Mouse (Mus musculus) layer of hippocampus, postnatal 14 days (tissue): Measurements from ENCODE around the gene Sertad1. TPM values are rescaled to one million over a fixed set of nuclear protein-coding genes. Genes with fewer than 3 reads are reported as not detected.

Experiments used
- DNase-seq, 2 experiments: peaks; one replicate each; pipeline ENCODE4 v3.0.0; 2021 to 2022; ENCODE audit warnings: low spot score in 2 of 2, mixed read lengths in 1 of 2
- total RNA-seq, 2 experiments: library from RNA; stranded (reverse); gene quantifications; 2 replicates each; pipeline ENCODE4 v1.2.3; 2021

Sertad1 gene
- total RNA-seq, 2 experiments from 2014 or later: 6.1 to 6.9 TPM

DNA sequence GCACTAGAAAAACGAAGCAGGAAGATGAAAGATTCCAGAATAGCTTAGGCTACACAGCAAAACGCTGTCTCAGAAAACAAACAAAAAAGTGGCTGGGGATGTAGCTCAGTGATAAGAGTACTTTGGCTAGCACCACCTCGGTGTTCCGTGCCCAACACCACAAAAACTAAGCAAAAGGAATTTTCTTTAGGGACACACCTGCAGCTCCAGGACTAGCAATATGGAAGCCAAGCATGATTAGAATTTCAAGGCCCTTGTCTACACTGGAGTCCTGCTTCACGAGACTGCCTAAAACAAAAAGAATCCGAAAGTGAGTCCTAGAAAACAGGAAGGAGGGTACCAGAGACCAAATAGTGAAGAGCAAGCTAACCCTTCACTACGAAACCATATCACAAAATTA, 14.1 kb upstream of the Sertad1 start:
- DNase-seq: no peak

DNA sequence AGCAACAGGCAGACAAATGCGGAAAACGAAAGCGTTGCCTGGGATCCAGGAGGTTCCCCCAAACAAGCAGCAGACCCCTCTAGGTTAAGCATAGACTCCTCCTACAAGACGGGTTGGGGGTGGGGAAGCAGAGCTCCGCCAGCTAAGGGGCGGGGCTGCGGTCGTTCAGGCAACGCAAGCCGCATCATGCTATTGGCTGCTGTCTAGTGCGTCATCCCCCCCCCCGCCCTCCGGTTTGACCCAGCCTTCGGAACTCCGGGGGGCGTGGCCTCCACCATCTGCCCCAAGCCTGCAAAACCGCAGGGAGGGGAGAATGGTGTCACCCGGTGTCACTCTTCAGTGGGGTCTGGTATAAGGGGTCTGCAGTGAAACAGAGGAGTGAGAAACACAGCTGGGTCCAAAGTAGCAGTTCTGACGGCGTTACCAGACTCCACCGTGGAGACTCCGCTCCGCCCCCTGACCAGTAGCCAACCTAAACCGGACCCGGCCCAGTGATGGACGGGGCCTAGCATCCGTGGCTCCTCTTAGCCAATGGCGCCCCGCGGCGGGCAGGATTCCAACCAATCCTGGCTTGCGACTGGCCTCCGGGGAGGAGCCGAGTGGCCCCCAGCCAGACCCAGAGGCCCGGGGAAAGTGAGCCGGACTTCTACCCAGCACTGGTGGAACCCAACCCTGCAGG, 13.4 kb upstream of the Sertad1 start, which contains the start of gene Sertad3:
TSS of gene Sertad3 (plus strand) at position 613 of the 679 bp plus-strand sequence.
- peak; percentile 99 for DNase-seq

DNA sequence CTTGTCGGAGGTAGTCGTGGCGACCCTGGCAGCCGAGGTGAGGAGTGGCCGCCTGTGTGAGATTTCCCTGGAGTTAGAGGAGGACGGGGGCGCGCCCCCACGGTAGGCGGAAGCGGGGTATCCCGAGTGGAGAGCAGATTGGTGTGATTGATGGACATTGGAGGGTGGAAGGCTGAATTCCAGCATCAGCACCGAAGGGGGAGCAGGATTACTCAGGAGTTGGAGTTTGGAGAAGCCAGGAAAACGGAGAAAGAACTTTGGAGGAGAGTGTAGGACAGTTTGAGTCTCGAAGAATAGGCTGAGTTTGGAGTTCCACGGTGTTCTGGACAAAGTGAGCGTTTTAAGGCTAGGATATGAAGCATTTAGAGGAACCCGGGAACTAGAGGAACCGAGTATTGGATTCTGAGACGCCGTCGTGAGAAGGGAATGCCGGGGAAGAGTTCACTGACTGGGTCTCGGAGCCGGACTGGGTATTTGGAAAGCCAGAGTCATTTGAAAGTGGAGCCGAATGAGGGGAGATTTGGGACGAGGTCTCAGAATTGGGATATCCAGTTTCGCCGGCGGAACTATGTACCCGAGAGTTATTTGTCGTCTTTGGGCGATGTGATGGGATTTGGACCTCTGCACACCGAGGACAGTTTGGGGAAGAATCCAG, 12.7 kb upstream of the Sertad1 start:
- no peak for DNase-seq

DNA sequence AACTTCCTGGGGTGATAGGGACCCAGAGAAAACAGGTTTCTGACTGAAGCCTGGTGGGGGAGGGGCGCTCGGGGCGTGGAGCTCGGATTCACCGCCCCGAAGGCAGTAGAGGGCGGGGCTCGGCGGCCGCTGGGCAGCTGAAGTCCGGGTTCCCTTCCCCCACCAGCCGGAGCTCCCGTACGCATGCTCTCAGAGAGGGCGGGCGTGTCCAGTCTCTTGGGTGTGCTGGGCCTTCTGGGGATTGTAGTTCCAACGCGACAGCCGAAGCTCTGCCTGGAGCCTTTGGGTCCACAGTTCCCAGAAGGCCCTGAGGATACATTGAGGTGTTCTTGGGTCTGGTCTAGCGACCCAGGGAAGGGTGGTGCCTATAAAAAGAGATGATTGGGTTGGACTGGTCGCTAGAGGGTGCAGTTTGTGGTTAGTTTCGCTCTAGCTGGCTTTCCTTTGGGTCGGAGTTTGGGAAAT, 12.2 kb upstream of the Sertad1 start:
- DNase-seq: peak; percentile 92 to 96

DNA sequence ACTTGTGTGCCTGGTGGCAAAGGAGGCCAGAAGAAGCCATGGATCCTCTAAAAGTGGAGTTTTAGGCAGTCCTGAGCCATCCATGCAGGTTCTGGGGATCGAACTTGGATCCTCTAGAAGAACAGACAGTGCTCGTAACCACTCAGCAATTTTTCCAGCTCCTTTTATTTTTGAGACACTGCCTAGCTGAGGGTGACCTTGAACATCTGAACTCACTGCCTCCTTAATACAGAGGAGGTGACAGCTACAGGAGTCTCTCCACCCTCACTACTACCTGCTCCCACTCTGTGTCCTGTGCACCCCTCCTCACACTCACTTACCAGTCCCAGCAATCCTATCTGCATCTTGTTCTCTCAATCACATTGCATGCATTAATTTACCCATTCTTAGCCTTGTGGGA, 11.1 kb upstream of the Sertad1 start:
- DNase-seq: no peak

DNA sequence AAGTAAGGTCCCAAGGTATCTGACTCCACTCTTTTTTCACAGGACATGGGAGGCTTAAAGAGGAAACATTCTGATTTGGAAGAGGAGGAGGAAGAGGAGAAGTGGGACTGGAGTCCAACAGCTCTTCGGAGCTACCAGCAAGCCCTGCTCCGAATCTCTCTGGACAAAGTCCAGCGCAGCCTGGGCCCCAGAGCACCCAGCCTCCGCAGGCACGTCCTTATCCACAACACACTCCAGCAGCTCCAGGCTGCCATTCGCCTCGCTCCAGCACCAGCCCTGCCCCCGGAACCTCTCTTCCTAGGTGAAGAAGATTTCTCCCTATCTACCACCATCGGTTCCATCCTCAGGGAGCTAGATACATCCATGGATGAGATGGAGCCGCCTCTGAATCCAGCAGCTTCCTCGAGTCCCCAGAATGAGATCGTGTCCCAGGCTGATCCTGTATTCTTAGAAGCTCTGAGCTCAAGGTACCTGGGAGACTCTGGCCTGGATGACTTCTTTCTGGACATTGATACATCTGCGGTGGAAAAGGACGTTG, 10.5 kb upstream of the Sertad1 start:
- DNase-seq: no peak

DNA sequence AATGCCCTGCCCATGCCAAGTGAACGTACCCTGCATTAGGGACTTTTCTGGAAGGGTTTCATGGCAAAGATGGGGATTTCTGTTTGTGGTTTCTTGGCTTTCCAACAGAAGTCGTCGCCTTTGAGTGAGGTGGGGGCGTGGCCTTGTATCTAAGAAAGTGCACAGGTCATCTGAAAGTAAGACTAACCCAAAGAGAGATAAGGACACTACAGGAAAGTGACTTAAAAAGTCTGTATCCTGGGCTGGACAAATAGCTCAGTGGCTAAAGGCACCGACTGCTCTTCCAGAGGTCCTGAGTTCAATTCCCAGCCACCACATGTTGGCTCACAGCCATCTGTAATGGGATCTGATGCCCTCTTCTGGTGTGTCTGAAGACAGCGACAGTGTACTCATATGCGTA, 8.1 kb upstream of the Sertad1 start:
- no peak for DNase-seq

DNA sequence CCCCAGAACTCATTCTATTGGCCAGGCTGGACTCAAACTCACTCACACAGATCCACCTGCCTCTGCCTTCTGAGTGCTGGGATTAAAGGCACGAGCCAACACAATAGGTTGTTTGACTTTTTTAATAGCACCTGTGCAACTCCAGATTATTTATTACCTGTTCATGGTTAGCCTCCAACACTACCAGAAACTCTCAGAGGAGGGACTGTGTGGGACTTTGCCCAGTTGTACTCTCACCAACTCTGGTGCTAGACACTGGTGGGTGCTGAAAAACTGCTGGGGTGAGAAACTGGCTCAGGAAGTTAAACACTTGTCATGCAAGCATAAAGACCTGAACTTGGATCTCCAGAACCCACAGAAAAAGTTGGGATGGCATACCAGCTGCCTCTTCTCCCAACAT, 7.0 kb upstream of the Sertad1 start:
- no peak for DNase-seq

DNA sequence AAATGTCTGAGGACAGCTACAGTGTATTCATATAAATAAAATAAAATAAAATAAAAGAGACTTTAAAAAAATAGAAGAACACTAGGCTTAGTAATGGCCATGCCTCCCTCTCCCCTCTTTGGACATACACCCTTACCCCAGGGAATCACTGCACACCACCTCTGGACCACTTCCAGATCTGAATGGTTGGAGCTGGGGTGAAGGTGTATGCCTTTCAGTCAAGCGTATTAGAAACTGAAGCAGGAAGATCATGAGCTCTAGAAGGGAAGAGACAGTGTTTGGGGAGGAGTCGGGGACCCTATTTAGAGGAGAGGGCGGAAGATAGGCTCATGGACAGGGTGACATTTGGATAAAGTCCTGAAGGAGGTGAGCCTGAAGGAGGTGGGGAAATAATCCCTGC, 6.2 kb upstream of the Sertad1 start:
- no peak for DNase-seq

DNA sequence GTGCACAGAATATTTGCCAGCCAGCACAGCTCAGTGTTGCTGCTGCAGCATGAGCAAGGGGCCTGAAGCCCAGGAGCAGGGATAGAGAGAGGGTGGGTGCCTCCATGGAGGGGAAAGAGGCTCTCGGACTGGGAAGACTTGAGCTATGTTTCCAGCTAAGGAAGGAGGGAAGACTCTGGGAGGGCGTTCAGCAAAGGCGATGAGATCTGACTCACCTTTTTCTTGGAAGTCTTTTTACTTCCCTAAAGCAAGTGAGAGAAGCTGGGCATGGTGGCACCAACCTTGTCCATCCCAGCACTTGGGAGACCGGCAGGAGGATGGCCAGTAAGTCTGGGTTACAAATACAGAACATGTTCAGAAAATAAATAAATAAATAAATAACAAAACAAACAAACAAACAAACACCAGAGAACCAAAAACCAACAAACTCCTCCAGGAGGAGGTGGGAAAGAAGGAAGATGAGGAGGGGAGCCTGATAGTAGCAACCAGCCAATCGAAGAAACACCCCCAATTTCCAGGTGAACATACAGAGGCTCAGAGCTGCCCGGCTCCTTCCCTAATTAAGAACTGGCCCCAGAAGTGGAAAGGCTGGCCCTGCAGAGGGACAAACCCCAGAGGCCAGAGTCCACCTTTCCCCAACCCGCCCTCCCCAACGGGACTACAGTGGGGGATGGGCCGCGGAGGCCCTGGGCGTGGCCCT, 5.6 kb upstream of the Sertad1 start:
- DNase-seq: no peak

DNA sequence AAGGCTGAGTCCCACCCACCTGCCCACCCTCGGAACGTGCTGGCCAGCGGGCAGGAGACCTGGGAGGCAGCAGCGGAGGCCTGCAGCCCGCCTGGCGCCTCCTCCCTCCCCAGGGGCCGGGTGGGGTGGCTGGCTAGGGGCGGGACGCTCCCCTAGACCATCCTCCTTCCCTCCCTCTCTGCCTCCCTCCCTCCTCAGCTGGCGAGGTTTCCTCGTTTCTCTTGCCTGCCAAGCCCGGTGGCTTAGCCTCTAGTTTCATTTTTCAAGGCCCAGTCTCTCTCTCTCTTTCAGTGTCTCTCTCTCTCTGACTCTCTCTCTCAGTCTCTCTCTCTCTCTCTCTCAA, 5.1 kb upstream of the Sertad1 start:
- DNase-seq: peak; percentile 36 to 71

DNA sequence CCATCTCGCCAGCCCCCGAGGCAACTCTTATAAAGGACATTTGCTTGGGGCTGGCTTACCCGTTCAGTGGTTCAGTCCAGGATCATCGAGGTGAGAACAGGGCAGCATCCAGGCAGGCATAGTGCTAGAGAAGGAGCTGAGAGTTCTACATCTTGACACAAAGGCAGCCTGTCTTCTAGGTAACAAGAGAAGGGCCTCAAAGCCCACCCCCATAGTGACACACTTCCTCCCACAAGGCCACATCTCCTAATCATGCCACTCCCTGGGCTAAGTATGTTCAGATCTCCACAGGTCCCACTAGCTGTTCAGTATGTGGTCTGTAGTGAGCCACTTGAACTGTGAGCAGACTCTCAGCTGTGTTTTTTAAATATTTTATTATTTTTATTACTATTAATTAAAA, 2.9 kb upstream of the Sertad1 start:
- DNase-seq: no peak

DNA sequence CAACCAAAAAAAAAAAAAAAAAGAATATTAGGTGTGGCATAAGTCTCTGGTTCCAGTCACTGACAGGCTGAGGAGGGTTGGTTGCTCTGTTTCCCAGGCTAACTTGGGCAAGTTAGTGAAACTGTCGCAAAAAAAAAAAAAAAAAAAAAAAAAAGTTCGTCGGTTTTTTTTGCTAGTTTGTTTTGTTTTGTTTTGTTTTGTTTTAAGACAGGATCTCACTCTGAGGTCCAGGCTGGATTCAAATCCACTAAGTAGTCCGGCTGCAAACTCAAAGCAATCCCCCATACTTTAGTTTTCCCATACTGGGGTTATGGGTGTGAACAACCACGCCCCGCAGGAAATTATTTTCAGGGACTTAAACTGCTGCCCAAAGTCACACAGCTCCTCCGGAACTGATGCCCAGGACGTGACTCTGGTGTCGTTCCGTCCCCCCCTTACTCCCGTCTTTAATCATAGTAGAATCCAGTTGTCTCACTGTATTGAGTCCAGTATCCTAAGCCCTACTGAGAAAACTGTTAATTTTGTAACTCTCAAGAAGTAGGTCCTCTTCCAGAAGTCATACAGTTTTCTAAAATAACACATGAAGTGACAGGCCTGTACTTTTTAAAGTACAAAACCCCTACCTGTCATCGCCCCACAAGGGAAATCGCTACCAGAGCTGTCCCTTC, 474 bp upstream of the Sertad1 start:
- no peak for DNase-seq

DNA sequence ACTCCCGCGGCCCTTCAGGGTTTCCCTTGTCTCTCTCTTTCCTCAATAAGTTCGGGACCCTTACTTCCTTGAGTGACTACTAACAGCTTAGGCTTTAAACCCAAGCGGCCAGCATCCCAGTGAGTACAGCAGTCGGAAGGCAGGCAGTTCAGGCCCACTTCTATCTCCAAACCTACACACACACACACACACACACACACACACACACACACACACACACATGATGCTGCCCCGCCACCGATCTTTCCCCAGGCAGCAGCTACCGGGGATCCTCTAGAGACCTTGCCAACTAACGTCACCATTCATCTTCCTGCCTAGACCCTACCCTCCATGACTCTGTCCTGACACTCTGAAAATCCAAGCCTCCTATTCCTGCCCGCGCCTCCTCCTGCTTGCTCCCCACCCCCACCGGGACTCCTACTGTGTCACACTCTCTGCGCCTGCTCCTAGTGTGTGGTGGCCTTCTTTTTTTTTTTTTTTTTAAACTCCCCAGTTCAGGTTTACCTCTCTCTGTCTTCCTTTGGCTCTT, 1.1 kb downstream of the Sertad1 start:
- peak in 1 of 2 experiments; percentile 51 for DNase-seq

DNA sequence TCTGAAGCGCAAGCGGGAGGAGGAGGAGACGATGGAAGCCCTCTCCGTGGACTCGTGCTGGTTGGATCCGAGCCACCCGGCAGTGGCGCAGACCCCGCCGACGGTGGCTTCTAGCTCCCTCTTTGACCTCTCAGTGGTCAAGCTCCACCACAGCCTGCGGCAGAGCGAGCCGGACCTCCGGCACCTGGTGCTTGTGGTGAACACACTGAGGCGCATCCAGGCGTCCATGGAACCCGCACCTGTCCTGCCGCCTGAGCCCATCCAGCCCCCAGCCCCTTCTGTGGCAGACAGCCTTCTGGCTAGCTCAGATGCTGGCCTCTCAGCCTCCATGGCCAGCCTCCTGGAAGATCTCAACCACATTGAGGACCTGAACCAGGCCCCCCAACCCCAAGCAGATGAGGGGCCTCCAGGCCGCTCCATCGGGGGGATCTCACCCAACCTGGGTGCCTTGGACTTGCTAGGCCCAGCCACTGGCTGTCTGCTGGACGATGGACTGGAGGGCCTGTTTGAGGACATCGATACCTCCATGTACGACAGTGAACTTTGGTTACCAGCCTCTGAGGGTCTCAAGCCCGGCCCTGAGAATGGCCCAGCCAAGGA, 2.7 kb downstream of the Sertad1 start:
- DNase-seq: no peak

DNA sequence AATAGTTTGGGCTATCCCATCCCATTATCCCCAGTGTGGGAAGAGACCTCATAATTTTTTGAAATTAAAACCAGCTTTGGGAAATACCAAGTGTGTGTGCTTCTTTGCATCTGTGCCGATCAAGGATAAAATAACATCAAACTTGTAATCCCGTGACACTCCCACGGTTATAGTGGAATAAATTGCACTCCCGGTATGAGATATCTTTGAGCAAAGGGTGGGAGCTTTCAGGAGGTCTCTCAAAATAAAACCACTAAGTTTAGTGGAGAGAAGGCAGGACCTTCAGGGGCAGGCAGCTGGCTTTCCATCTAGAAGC, 3.5 kb downstream of the Sertad1 start:
- DNase-seq: no peak

DNA sequence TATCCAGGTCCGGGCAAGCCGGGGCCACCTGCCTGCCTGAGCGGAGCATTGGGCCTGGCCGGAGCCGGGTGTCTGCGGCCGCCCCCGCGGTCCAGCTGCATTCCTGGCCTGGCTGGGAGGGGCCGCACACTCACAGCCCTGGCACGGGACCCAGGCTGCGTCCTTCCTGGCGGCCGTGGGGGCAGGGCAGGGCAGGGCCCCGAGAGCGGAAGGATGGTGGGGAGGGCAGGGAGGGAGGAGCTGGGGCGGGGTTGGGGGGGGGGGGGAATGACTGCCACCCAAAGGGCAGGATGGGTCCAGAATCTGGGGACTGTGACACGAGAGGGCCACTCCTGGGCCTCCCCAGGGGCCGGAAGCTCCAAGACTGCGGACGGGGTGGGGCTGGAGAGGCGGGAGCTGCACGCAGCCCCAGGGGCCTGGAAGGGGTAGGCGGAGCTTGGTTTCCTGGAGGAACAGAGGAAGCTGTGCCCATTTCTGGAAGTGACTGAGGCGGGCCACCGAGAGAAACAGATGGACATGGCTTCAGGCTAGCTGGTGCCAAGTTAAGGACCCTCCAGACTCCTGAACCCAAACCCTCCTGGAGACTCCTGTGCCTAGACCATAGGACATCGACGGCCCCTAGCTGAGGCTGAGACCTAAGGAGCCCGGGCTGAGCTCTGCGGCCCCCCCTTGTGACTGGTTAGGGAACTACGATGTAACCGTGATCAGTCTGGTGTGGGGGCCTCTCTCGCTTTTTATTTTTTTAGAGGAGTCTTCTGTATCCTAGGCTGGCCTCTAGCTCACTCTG, 4.0 kb downstream of the Sertad1 start:
- DNase-seq: peak; percentile 74 to 84

DNA sequence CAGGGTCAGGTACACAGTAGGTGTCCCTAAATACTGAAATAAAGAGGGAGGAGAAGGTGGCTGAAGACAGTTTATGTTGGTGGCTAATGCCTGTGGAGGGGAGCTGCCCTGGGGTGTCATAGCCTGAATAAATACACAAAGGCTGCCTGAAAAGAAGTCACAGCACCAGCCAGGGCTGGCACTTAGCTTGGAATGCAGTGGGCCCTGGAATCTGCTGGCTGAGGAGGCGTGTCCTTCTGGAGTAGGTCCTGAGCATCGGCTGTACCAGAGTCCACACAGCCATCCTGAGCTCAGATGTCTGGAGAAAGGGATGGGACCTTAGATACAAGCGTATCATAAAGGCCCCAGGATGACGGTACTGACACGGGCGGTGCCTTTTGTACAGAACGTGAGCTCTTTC, 5.1 kb downstream of the Sertad1 start:
- DNase-seq: no peak

DNA sequence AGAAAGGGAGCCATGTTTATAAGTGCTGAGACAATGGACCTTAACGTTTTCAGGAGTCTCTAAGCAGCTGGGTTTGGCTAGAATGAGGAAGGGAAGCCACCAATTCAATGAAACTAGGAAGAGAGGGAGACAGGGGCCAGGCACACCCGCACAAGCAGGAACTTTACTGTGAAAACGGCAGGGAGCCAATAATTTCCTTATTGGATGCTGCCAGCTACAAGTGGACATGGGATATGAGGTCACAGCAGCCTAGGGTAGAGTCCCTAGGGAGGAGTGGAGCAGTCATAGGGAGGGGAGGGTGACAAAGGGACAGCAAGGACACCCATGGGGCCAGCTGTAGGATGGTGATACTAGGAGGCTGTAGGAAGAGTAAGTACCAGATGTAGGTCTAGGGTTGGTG, 6.3 kb downstream of the Sertad1 start:
- DNase-seq: no peak

DNA sequence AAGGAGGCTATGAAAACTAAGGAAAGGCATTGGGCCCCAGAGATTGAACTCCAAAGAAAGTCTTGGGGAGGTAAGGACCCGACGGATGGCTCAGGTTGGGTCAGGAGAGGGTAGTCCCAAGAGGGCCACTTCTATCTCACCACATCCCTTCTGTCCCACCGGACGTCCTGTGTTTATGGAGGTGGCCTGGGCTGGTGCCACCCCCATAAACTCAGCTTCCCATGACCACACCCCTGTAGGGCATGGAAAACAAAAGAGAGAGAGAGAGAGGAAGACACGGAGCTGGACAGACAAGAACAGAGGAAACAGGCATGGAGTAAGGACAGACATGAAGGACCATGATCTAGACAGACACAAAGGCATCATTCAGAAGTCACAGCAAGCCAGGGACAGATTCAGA, 6.7 kb downstream of the Sertad1 start:
- no peak for DNase-seq
